Mouse (Mus musculus): Measurements from ENCODE around the gene Sart1. TPM values are rescaled to one million over a fixed set of nuclear protein-coding genes. Genes with fewer than 3 reads are reported as not detected.
A peak's percentile ranks its signal among the peaks of the same experiment; 100 is the strongest.

Gene Sart1
- polyA plus RNA-seq, 1 experiment = 31.2 TPM

GRCm38 (mm10) chr19:5422895-5423443 lies 34.5 kb upstream of the Sart1 start:
- Histone ChIP-seq H3K4me3 (ENCODE audit: insufficient read depth, low read depth, low read length) (peak overlapping the region; percentile 76), H3K4me1 (ENCODE audit: control insufficient read depth, insufficient read depth, insufficient read length, low read length) (peaks cover 17% of the 10 kb centered on the region), H3K27ac (replicated peaks; ENCODE audit: low read depth, low read length) (no peak overlapping the region)

- H3K27ac ChIP-seq (replicated peaks; ENCODE audit: low read depth, low read length) = no peak overlapping the region
- H3K4me1 ChIP-seq (ENCODE audit: control insufficient read depth, insufficient read depth, insufficient read length, low read length) = peaks cover 17% of the 10 kb centered on the region
- H3K4me3 ChIP-seq (ENCODE audit: insufficient read depth, low read depth, low read length) = no peak overlapping the region
Observed at GRCm38 (mm10) chr19:5422267-5422666, 33.8 kb upstream of the Sart1 start.

GRCm38 (mm10) chr19:5421784-5422183 lies 33.3 kb upstream of the Sart1 start:
- Histone ChIP-seq H3K4me3 (ENCODE audit: insufficient read depth, low read depth, low read length) (no peak overlapping the region), H3K27ac (replicated peaks; ENCODE audit: low read depth, low read length) (no peak overlapping the region), H3K4me1 (ENCODE audit: control insufficient read depth, insufficient read depth, insufficient read length, low read length) (peaks cover 17% of the 10 kb centered on the region)

- Histone ChIP-seq H3K4me3 (ENCODE audit: insufficient read depth, low read depth, low read length) (no peak overlapping the region), H3K27ac (replicated peaks; ENCODE audit: low read depth, low read length) (no peak overlapping the region), H3K4me1 (ENCODE audit: control insufficient read depth, insufficient read depth, insufficient read length, low read length) (peaks cover 7% of the 10 kb centered on the region; the same call in 1 of the 2 replicates)
Observed at GRCm38 (mm10) chr19:5420579-5420978, 32.1 kb upstream of the Sart1 start.

- H3K27ac ChIP-seq (replicated peaks; ENCODE audit: low read depth, low read length) = no peak overlapping the region
- H3K4me1 ChIP-seq (ENCODE audit: control insufficient read depth, insufficient read depth, insufficient read length, low read length) = peaks cover 7% of the 10 kb centered on the region; the same call in 1 of the 2 replicates
- no peak overlapping the region for H3K4me3 ChIP-seq (ENCODE audit: insufficient read depth, low read depth, low read length)
Observed at GRCm38 (mm10) chr19:5419630-5420029, 31.1 kb upstream of the Sart1 start.

- Histone ChIP-seq H3K4me1 (ENCODE audit: control insufficient read depth, insufficient read depth, insufficient read length, low read length) (peaks cover 6% of the 10 kb centered on the region; the same call in 1 of the 2 replicates), H3K4me3 (ENCODE audit: insufficient read depth, low read depth, low read length) (no peak overlapping the region), H3K27ac (replicated peaks; ENCODE audit: low read depth, low read length) (no peak overlapping the region)
Observed at GRCm38 (mm10) chr19:5418750-5419466, 30.4 kb upstream of the Sart1 start.

- Histone ChIP-seq H3K27ac (replicated peaks; ENCODE audit: low read depth, low read length) (no peak overlapping the region), H3K4me1 (ENCODE audit: control insufficient read depth, insufficient read depth, insufficient read length, low read length) (no peaks in the 10 kb centered on the region), H3K4me3 (ENCODE audit: insufficient read depth, low read depth, low read length) (no peak overlapping the region)
Observed at GRCm38 (mm10) chr19:5414534-5414957, 26.0 kb upstream of the Sart1 start.

- H3K4me1 ChIP-seq (ENCODE audit: control insufficient read depth, insufficient read depth, insufficient read length, low read length) = peaks cover 5% of the 10 kb centered on the region
- H3K4me3 ChIP-seq (ENCODE audit: insufficient read depth, low read depth, low read length) = no peak overlapping the region
- no peak overlapping the region for H3K27ac ChIP-seq (replicated peaks; ENCODE audit: low read depth, low read length)
Observed at GRCm38 (mm10) chr19:5413840-5414239, 25.3 kb upstream of the Sart1 start.

GRCm38 (mm10) chr19:5411961-5412360 lies 23.5 kb upstream of the Sart1 start:
- H3K27ac ChIP-seq (replicated peaks; ENCODE audit: low read depth, low read length) = no peak overlapping the region

GRCm38 (mm10) chr19:5410641-5411040 lies 22.1 kb upstream of the Sart1 start:
- Histone ChIP-seq H3K27ac (replicated peaks; ENCODE audit: low read depth, low read length) (no peak overlapping the region), H3K4me3 (ENCODE audit: insufficient read depth, low read depth, low read length) (no peak overlapping the region), H3K4me1 (ENCODE audit: control insufficient read depth, insufficient read depth, insufficient read length, low read length) (peaks cover 17% of the 10 kb centered on the region)

More at GRCm38 (mm10) chr19:5411961-5412360, 23.5 kb upstream of the Sart1 start:
- H3K4me3 ChIP-seq (ENCODE audit: insufficient read depth, low read depth, low read length) = no peak overlapping the region
- H3K4me1 ChIP-seq (ENCODE audit: control insufficient read depth, insufficient read depth, insufficient read length, low read length) = peaks cover 15% of the 10 kb centered on the region

GRCm38 (mm10) chr19:5409068-5409467 lies 20.6 kb upstream of the Sart1 start:
- H3K4me3 ChIP-seq (ENCODE audit: insufficient read depth, low read depth, low read length) = no peak overlapping the region
- H3K4me1 ChIP-seq (ENCODE audit: control insufficient read depth, insufficient read depth, insufficient read length, low read length) = peaks cover 17% of the 10 kb centered on the region
- H3K27ac ChIP-seq (replicated peaks; ENCODE audit: low read depth, low read length) = peak overlapping the region; percentile 88

- H3K4me3 ChIP-seq (ENCODE audit: insufficient read depth, low read depth, low read length) = peak overlapping the region; percentile 92
- peak overlapping the region; percentile 100 for H3K27ac ChIP-seq (replicated peaks; ENCODE audit: low read depth, low read length)
- H3K4me1 ChIP-seq (ENCODE audit: control insufficient read depth, insufficient read depth, insufficient read length, low read length) = peaks cover 17% of the 10 kb centered on the region
Observed at GRCm38 (mm10) chr19:5408057-5409001, 19.8 kb upstream of the Sart1 start.

GRCm38 (mm10) chr19:5407133-5407532 lies 18.6 kb upstream of the Sart1 start:
- Histone ChIP-seq H3K4me3 (ENCODE audit: insufficient read depth, low read depth, low read length) (peak overlapping the region; percentile 92), H3K4me1 (ENCODE audit: control insufficient read depth, insufficient read depth, insufficient read length, low read length) (peaks cover 17% of the 10 kb centered on the region), H3K27ac (replicated peaks; ENCODE audit: low read depth, low read length) (peak overlapping the region; percentile 100)

GRCm38 (mm10) chr19:5406531-5407126 lies 18.1 kb upstream of the Sart1 start:
- Histone ChIP-seq H3K27ac (replicated peaks; ENCODE audit: low read depth, low read length) (peak overlapping the region; percentile 100), H3K4me1 (ENCODE audit: control insufficient read depth, insufficient read depth, insufficient read length, low read length) (peaks cover 17% of the 10 kb centered on the region), H3K4me3 (ENCODE audit: insufficient read depth, low read depth, low read length) (peak overlapping the region; percentile 92)

- Histone ChIP-seq H3K4me3 (ENCODE audit: insufficient read depth, low read depth, low read length) (peak overlapping the region; percentile 58), H3K27ac (replicated peaks; ENCODE audit: low read depth, low read length) (peak overlapping the region; percentile 68), H3K4me1 (ENCODE audit: control insufficient read depth, insufficient read depth, insufficient read length, low read length) (peaks cover 17% of the 10 kb centered on the region)
Observed at GRCm38 (mm10) chr19:5405924-5406323, 17.4 kb upstream of the Sart1 start.

Data from brown adipose tissue, adult 24 weeks (tissue).